Mouse (Mus musculus): ENCODE measurements at regions not wholly inside any gene's neighbourhood (a gene's known extent, or its start where the extent isn't known, plus 50 kb on each side); places are given as distances from the start of the nearest gene placed in this dataset.
A peak's percentile ranks its signal among the peaks of the same experiment; 100 is the strongest.
"Not testable (repeated sequence)": the region's sequence is repeated elsewhere in the genome, so short reads cannot be mapped to it uniquely, and the experiment has no call there.

- no peak overlapping the region for H3K9ac ChIP-seq
- no peaks in the 10 kb centered on the region for H3K27me3 ChIP-seq
- H3K9me3 ChIP-seq, result no peaks in the 10 kb centered on the region
- H3K36me3 ChIP-seq, result no peaks in the 10 kb centered on the region
- no peak for ATAC-seq (ENCODE audit: low FRiP score, low read depth)
- H3K4me3 ChIP-seq, result no peak overlapping the region
- 0 out of 2 replicates have a peak, but pooled peaks cover 8% of the 10 kb centered on the region for H3K4me1 ChIP-seq (replicated peaks)
- no peak overlapping the region for H3K4me2 ChIP-seq
- no peak overlapping the region for H3K27ac ChIP-seq (replicated peaks)
- 60% methylated on average over 2 of the region's 2 CpGs for WGBS
These were observed 640.9 kb upstream of the Marcks start for GRCm38 (mm10) chr10:37779383-37780302.

GRCm38 (mm10) chr10:37760542-37761367 is 622.0 kb upstream of the Marcks start:
- H3K4me3 ChIP-seq, result no peak overlapping the region
- no peak for ATAC-seq (ENCODE audit: low FRiP score, low read depth)
- H3K27ac ChIP-seq (replicated peaks), result no peak overlapping the region
- no peaks in the 10 kb centered on the region for H3K27me3 ChIP-seq
- no peak overlapping the region for H3K9ac ChIP-seq
- 83% methylated on average over 5 of the region's 5 CpGs for WGBS
- H3K4me2 ChIP-seq, result no peak overlapping the region
- H3K4me1 ChIP-seq (replicated peaks), result no peaks in the 10 kb centered on the region
- no peaks in the 10 kb centered on the region for H3K36me3 ChIP-seq
- H3K9me3 ChIP-seq, result no peaks in the 10 kb centered on the region

GRCm38 (mm10) chr10:37741581-37741980 is 602.9 kb upstream of the Marcks start:
- no peaks in the 10 kb centered on the region for H3K4me1 ChIP-seq (replicated peaks)
- 55% methylated on average over 2 of the region's 2 CpGs for WGBS
- ATAC-seq (ENCODE audit: low FRiP score, low read depth), result no peak
- H3K4me3 ChIP-seq, result no peak overlapping the region
- H3K36me3 ChIP-seq, result no peaks in the 10 kb centered on the region
- H3K9me3 ChIP-seq, result no peaks in the 10 kb centered on the region
- H3K27ac ChIP-seq (replicated peaks), result no peak overlapping the region
- no peak overlapping the region for H3K4me2 ChIP-seq
- H3K27me3 ChIP-seq, result no peaks in the 10 kb centered on the region
- H3K9ac ChIP-seq, result no peak overlapping the region

- no peaks in the 10 kb centered on the region for H3K4me1 ChIP-seq (replicated peaks)
- WGBS, result 85% methylated on average over 2 of the region's 2 CpGs
These were observed 600.3 kb upstream of the Marcks start for GRCm38 (mm10) chr10:37739024-37739423.

GRCm38 (mm10) chr10:37725609-37726008 is 586.9 kb upstream of the Marcks start:
- no peaks in the 10 kb centered on the region for H3K4me1 ChIP-seq (replicated peaks)
- no peak overlapping the region for H3K4me3 ChIP-seq
- no peaks in the 10 kb centered on the region for H3K27me3 ChIP-seq
- no peak overlapping the region for H3K4me2 ChIP-seq
- no peak overlapping the region for H3K9ac ChIP-seq
- 76% methylated on average over 4 of the region's 4 CpGs for WGBS
- no peaks in the 10 kb centered on the region for H3K9me3 ChIP-seq
- H3K27ac ChIP-seq (replicated peaks), result no peak overlapping the region
- no peak for ATAC-seq (ENCODE audit: low FRiP score, low read depth)
- H3K36me3 ChIP-seq, result no peaks in the 10 kb centered on the region

More at GRCm38 (mm10) chr10:37739024-37739423, 600.3 kb upstream of the Marcks start:
- H3K4me3 ChIP-seq, result no peak overlapping the region
- no peaks in the 10 kb centered on the region for H3K27me3 ChIP-seq
- no peaks in the 10 kb centered on the region for H3K9me3 ChIP-seq
- H3K9ac ChIP-seq, result no peak overlapping the region
- no peak overlapping the region for H3K4me2 ChIP-seq
- H3K27ac ChIP-seq (replicated peaks), result no peak overlapping the region
- ATAC-seq (ENCODE audit: low FRiP score, low read depth), result no peak
- no peaks in the 10 kb centered on the region for H3K36me3 ChIP-seq

- H3K36me3 ChIP-seq; H3K4me3 ChIP-seq; ATAC-seq (ENCODE audit: low FRiP score, low read depth); H3K27ac ChIP-seq (replicated peaks); H3K9ac ChIP-seq; H3K27me3 ChIP-seq; H3K9me3 ChIP-seq; H3K4me1 ChIP-seq (replicated peaks): not testable (repeated sequence)
- 0 out of 2 replicates have a peak overlapping the region, but pooled peaks have one; percentile 9 for H3K4me2 ChIP-seq
- WGBS, result 67% methylated on average over 7 of the region's 7 CpGs
These were observed 586.3 kb upstream of the Marcks start for GRCm38 (mm10) chr10:37724994-37725393.

- no peak for ATAC-seq (ENCODE audit: low FRiP score, low read depth)
- no peak overlapping the region for H3K27ac ChIP-seq (replicated peaks)
- H3K4me3 ChIP-seq, result no peak overlapping the region
- no peak overlapping the region for H3K9ac ChIP-seq
- no peaks in the 10 kb centered on the region for H3K9me3 ChIP-seq
- 87% methylated on average over 2 of the region's 2 CpGs for WGBS
- H3K4me1 ChIP-seq (replicated peaks), result no peaks in the 10 kb centered on the region
- H3K4me2 ChIP-seq, result no peak overlapping the region
- H3K27me3 ChIP-seq, result no peaks in the 10 kb centered on the region
- no peaks in the 10 kb centered on the region for H3K36me3 ChIP-seq
These were observed 582.0 kb upstream of the Marcks start for GRCm38 (mm10) chr10:37720748-37721147.

GRCm38 (mm10) chr10:37716946-37717345 is 578.2 kb upstream of the Marcks start:
- Histone ChIP-seq H3K9ac (no peak overlapping the region), H3K4me1 (replicated peaks) (no peaks in the 10 kb centered on the region), H3K9me3 (no peaks in the 10 kb centered on the region), H3K27ac (replicated peaks) (no peak overlapping the region), H3K36me3 (no peaks in the 10 kb centered on the region), H3K4me2 (no peak overlapping the region), H3K4me3 (no peak overlapping the region), H3K27me3 (no peaks in the 10 kb centered on the region)
- no peak for ATAC-seq (ENCODE audit: low FRiP score, low read depth)

- no peaks in the 10 kb centered on the region for H3K36me3 ChIP-seq
- no peak overlapping the region for H3K4me2 ChIP-seq
- H3K27me3 ChIP-seq, result no peaks in the 10 kb centered on the region
- ATAC-seq (ENCODE audit: low FRiP score, low read depth), result no peak
- H3K9ac ChIP-seq, result no peak overlapping the region
- no peak overlapping the region for H3K4me3 ChIP-seq
- H3K27ac ChIP-seq (replicated peaks), result no peak overlapping the region
- no peaks in the 10 kb centered on the region for H3K9me3 ChIP-seq
- H3K4me1 ChIP-seq (replicated peaks), result no peaks in the 10 kb centered on the region
These were observed 572.7 kb upstream of the Marcks start for GRCm38 (mm10) chr10:37711459-37711858.

- H3K27ac ChIP-seq (replicated peaks), result 0 out of 2 replicates have a peak overlapping the region, but pooled peaks have one; percentile 1
- 44% methylated on average over 7 of the region's 7 CpGs for WGBS
These were observed 555.4 kb upstream of the Marcks start for GRCm38 (mm10) chr10:37694041-37694690.

GRCm38 (mm10) chr10:37692851-37693250 is 554.1 kb upstream of the Marcks start:
- Histone ChIP-seq H3K27me3 (no peaks in the 10 kb centered on the region), H3K4me2 (no peak overlapping the region), H3K4me3 (no peak overlapping the region), H3K9ac (no peak overlapping the region), H3K27ac (replicated peaks) (peak overlapping the region; percentile 58), H3K4me1 (replicated peaks) (peaks cover 7% of the 10 kb centered on the region), H3K36me3 (no peaks in the 10 kb centered on the region), H3K9me3 (no peaks in the 10 kb centered on the region)
- no peak for ATAC-seq (ENCODE audit: low FRiP score, low read depth)

More at GRCm38 (mm10) chr10:37694041-37694690, 555.4 kb upstream of the Marcks start:
- H3K9me3 ChIP-seq, result no peaks in the 10 kb centered on the region
- H3K4me1 ChIP-seq (replicated peaks), result peaks cover 7% of the 10 kb centered on the region
- no peaks in the 10 kb centered on the region for H3K27me3 ChIP-seq
- H3K4me2 ChIP-seq, result no peak overlapping the region
- H3K36me3 ChIP-seq, result no peaks in the 10 kb centered on the region
- H3K4me3 ChIP-seq, result no peak overlapping the region
- no peak for ATAC-seq (ENCODE audit: low FRiP score, low read depth)
- H3K9ac ChIP-seq, result no peak overlapping the region

GRCm38 (mm10) chr10:37691939-37692338 is 553.2 kb upstream of the Marcks start:
- H3K4me2 ChIP-seq, result no peak overlapping the region
- H3K9me3 ChIP-seq, result no peaks in the 10 kb centered on the region
- H3K27ac ChIP-seq (replicated peaks), result peak overlapping the region; percentile 58
- peaks cover 7% of the 10 kb centered on the region for H3K4me1 ChIP-seq (replicated peaks)
- ATAC-seq (ENCODE audit: low FRiP score, low read depth), result 0 out of 2 replicates have a peak, but pooled peaks have one; percentile 71
- no peak overlapping the region for H3K4me3 ChIP-seq
- H3K9ac ChIP-seq, result no peak overlapping the region
- 24% methylated on average over 2 of the region's 2 CpGs for WGBS
- H3K27me3 ChIP-seq, result no peaks in the 10 kb centered on the region
- H3K36me3 ChIP-seq, result no peaks in the 10 kb centered on the region
